Mouse (Mus musculus): ENCODE data around the gene Gm16513.
"Not testable (repeated sequence)": the region's sequence is repeated elsewhere in the genome, so short reads cannot be mapped to it uniquely, and the experiment has no call there.

Gene Gm16513

GRCm38 (mm10) chr5:95182324-95182723, at the start of gene Gm16513:
Gm16513 (plus strand) TSS chr5:95182624.
- not testable (repeated sequence) for DNase-seq (ENCODE audit: low spot score)
